Mouse (Mus musculus) ES-Bruce4 (cell line): Measurements from ENCODE around the gene Tsen54.

Source experiments
- CTCF ChIP-seq: IDR thresholded peaks from one replicate; pipeline ENCODE4 v1.8.1; 2011; ENCODE audit warnings: low read depth, low read length
- POLR2A ChIP-seq: IDR thresholded peaks from one replicate; pipeline ENCODE4 v1.8.1; 2011; ENCODE audit warnings: low read length; ENCODE audit not compliant: insufficient read depth

GRCm38 (mm10) chr11:115808696-115809310 lies 5.7 kb upstream of the Tsen54 start:
- no peak for TF ChIP-seq CTCF
- no peak for TF ChIP-seq POLR2A
